Comparison of ENCODE assay signal across 8 mouse cellular contexts in the genomic region with DNA sequence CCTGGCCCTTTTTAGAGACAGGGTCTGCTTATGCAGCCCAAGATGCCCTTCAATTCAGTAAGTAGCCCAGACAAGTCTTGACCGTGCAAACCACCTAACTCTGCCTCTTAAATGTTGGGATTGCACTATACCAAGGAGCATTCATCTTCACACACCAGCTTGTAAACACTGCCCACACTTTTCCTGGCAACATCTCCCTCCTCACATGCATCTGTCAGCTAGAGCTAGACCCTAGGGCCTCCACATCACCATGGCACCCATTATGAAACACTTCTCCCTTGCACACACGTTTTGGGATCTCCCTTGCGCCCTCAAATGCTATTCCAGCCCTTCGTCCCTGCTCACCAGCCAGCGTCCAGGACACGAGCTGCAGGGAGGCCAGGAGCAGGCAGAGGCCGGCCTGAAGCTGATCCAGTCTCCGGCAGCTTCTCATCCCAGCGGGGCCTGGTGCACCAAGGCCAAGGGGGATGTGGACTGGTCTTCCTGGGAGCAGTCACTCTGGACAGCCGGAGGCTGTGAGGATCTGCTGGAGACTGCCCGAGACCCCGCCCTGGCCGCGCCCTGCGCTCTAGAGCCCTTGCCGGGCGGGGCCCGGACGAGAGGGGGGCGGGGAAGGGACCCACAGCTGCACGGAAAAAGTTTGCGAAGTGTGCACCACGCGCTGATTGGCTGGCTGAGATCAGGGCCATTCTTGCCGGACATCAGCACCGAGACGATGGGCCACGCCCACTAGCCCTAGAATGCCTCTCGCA. TPM values are rescaled to one million over a fixed set of nuclear protein-coding genes. Genes with fewer than 3 reads are reported as not detected.
DNase-seq lines count a peak whose midpoint lies in the region; ATAC-seq lines count a peak whose summit lies in the region.

A gene (minus strand): TSS at position 547 of the 752 bp plus-strand sequence.

- no peak within 1 kb of the TSS for H3K27ac ChIP-seq in embryonic facial prominence, embryonic 12.5 days
- H3K27ac ChIP-seq in kidney, embryonic 15.5 days = no peak within 1 kb of the TSS
- no peak within 1 kb of the TSS for H3K27ac ChIP-seq in stomach, embryonic 16.5 days (ENCODE audit: low read length)

- H3K9ac ChIP-seq in embryonic facial prominence, embryonic 12.5 days = peak within 1 kb of the TSS; percentile 30; the same call in 1 of the 2 replicates
- no peak within 1 kb of the TSS for H3K9ac ChIP-seq in kidney, embryonic 15.5 days
- H3K9ac ChIP-seq in stomach, embryonic 16.5 days (ENCODE audit: low read length) = no peak within 1 kb of the TSS

- H3K9me3 ChIP-seq in embryonic facial prominence, embryonic 12.5 days = no peaks in the 10 kb centered on the region
- no peaks in the 10 kb centered on the region for H3K9me3 ChIP-seq in kidney, embryonic 15.5 days (replicated peaks)
- no peaks in the 10 kb centered on the region for H3K9me3 ChIP-seq in stomach, embryonic 16.5 days (replicated peaks; ENCODE audit: control insufficient read depth, low read length)

- H3K4me2 ChIP-seq in embryonic facial prominence, embryonic 12.5 days (replicated peaks) = peak within 1 kb of the TSS; percentile 50
- peak within 1 kb of the TSS; percentile 58 for H3K4me2 ChIP-seq in kidney, embryonic 15.5 days
- peak within 1 kb of the TSS; percentile 38 for H3K4me2 ChIP-seq in stomach, embryonic 16.5 days (ENCODE audit: low read depth, low read length)

- H3K4me3 ChIP-seq in embryonic facial prominence, embryonic 12.5 days = peak within 1 kb of the TSS; percentile 20
- peak within 1 kb of the TSS; percentile 29 for H3K4me3 ChIP-seq in kidney, embryonic 15.5 days (replicated peaks)
- peak within 1 kb of the TSS; percentile 8 for H3K4me3 ChIP-seq in stomach, embryonic 16.5 days (replicated peaks; ENCODE audit: low read length)

- peaks cover 12% of the 10 kb centered on the region for H3K27me3 ChIP-seq in embryonic facial prominence, embryonic 12.5 days
- H3K27me3 ChIP-seq in kidney, embryonic 15.5 days = peaks cover 22% of the 10 kb centered on the region
- peaks cover 3% of the 10 kb centered on the region; the same call in 1 of the 2 replicates for H3K27me3 ChIP-seq in stomach, embryonic 16.5 days (ENCODE audit: control insufficient read depth, insufficient read depth, low read length)

- H3K36me3 ChIP-seq in embryonic facial prominence, embryonic 12.5 days = no peaks in the 10 kb centered on the region
- no peaks in the 10 kb centered on the region for H3K36me3 ChIP-seq in kidney, embryonic 15.5 days
- H3K36me3 ChIP-seq in stomach, embryonic 16.5 days (ENCODE audit: control insufficient read depth, insufficient read depth, low read length) = no peaks in the 10 kb centered on the region

- 0 out of 2 replicates have a peak, but pooled peaks have one; percentile 32 for ATAC-seq in embryonic facial prominence, embryonic 12.5 days (ENCODE audit: insufficient number of reproducible peaks, insufficient read depth, low FRiP score, low TSS enrichment)
- ATAC-seq in kidney, embryonic 15.5 days (replicated peaks; ENCODE audit: low FRiP score) = peak; percentile 84
- ATAC-seq in stomach, embryonic 16.5 days (ENCODE audit: insufficient read depth, low FRiP score) = peak; percentile 82

- peak; percentile 85 to 92 for DNase-seq in adrenal gland, adult (ENCODE audit: inconsistent age in 2 of 2, low spot score in 1 of 2)
- peak; percentile 83 to 84 for DNase-seq in heart, adult 9 months (ENCODE audit: low spot score in 2 of 2)
- DNase-seq in lung, postnatal 25 days (ENCODE audit: low spot score) = peak; percentile 31
- DNase-seq in cerebellum, adult 11 months = no peak
- DNase-seq in left cerebral cortex, adult 9 months (ENCODE audit: low spot score in 2 of 2) = no peak

- 5% methylated on average over 29 of the region's 29 CpGs for WGBS in embryonic facial prominence, embryonic 12.5 days
- 3% methylated on average over 29 of the region's 29 CpGs for WGBS in kidney, embryonic 15.5 days
- 4% methylated on average over 29 of the region's 29 CpGs for WGBS in stomach, embryonic 16.5 days

- H3K4me1 ChIP-seq in embryonic facial prominence, embryonic 12.5 days = peaks cover 8% of the 10 kb centered on the region; the same call in 1 of the 2 replicates
- peaks cover 12% of the 10 kb centered on the region for H3K4me1 ChIP-seq in kidney, embryonic 15.5 days
- peaks cover 5% of the 10 kb centered on the region for H3K4me1 ChIP-seq in stomach, embryonic 16.5 days (ENCODE audit: control insufficient read depth, insufficient read depth, low read length)

RNA-seq across cellular contexts. Expression of the gene that starts here (rescaled TPM):
- 1.1 and 1.2 TPM in 2 replicates for polyA plus RNA-seq in embryonic facial prominence, embryonic 12.5 days (2016; fragmentation: Nextera tagmentation; extraction: Ambion mirVana)
- 2.5 and 4.4 TPM in 2 replicates for polyA plus RNA-seq in kidney, embryonic 15.5 days (2015; fragmentation: Nextera tagmentation; extraction: Ambion mirVana)
- polyA plus RNA-seq in stomach, embryonic 16.5 days (2015; fragmentation: Nextera tagmentation; extraction: Ambion mirVana) = 3.1 and 3.3 TPM in 2 replicates

Comparison
In these comparisons a context has a peak if more than half of its experiments do, and no peak if none do; other contexts are left out.
1. DNase-seq: peak in adrenal gland, adult (2 of 2), heart, adult 9 months (2 of 2) and lung, postnatal 25 days (single experiment); none in cerebellum, adult 11 months (single experiment) and left cerebral cortex, adult 9 months (0 of 2).
2. ATAC-seq: peak in every context shown above with its lines; median percentile 84 in kidney, embryonic 15.5 days; 82 in stomach, embryonic 16.5 days; 32 in embryonic facial prominence, embryonic 12.5 days.
3. Peak in every context shown above with its lines, with median percentiles within 50 percentile points of each other: H3K4me2 ChIP-seq and H3K4me3 ChIP-seq.